Comparison of ENCODE assay signal across 8 mouse cellular contexts in the genomic region with DNA sequence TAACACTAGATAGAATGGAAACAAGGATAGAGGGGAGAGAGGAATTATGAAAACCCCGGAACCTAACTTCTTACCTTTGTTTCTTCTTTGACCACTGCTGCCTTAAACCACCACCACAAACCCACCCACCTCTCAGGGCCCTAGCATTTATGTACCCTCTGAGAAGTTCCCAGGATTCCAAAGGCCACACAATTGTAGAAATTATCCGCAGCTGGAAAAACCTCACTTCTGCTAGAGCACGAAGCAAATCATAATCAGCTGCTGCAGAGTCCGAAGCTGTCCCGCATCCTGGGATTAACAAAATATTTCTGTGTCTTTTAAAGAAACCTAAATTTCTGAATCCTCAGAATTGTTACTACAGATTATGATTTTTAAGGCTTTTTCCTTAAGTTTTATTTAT. TPM values are rescaled to one million over a fixed set of nuclear protein-coding genes. Genes with fewer than 3 reads are reported as not detected.
DNase-seq lines count a peak whose midpoint lies in the region; ATAC-seq and TF ChIP-seq lines count a peak whose summit lies in the region.

Gene Mdm4, minus strand, starts transcription at position 101 of the 400 bp plus-strand sequence.

- no peak within 1 kb of the TSS for H3K4me2 ChIP-seq in hindbrain, embryonic 16.5 days (ENCODE audit: low read length)
- H3K4me2 ChIP-seq in liver, postnatal 0 days (ENCODE audit: low read depth, low read length), result no peak within 1 kb of the TSS

- H3K9ac ChIP-seq in hindbrain, embryonic 16.5 days (ENCODE audit: low read depth, low read length), result no peak within 1 kb of the TSS
- no peak within 1 kb of the TSS for H3K9ac ChIP-seq in liver, postnatal 0 days (replicated peaks)

- H3K4me1 ChIP-seq in hindbrain, embryonic 16.5 days (ENCODE audit: control insufficient read depth, insufficient read depth, low read depth, low read length), result peaks cover 9% of the 10 kb centered on the region
- peaks cover 25% of the 10 kb centered on the region for H3K4me1 ChIP-seq in liver, postnatal 0 days (ENCODE audit: insufficient read depth)

- H3K36me3 ChIP-seq in hindbrain, embryonic 16.5 days (ENCODE audit: control insufficient read depth, insufficient read depth, low read length), result no peaks in the 10 kb centered on the region
- H3K36me3 ChIP-seq in liver, postnatal 0 days (replicated peaks; ENCODE audit: insufficient read depth, low read length), result no peaks in the 10 kb centered on the region

- no peak for ATAC-seq in hindbrain, embryonic 16.5 days
- no peak for ATAC-seq in liver, postnatal 0 days

- peak; percentile 60 for DNase-seq in heart, adult 11 months
- no peak for DNase-seq in heart, adult 9 months (ENCODE audit: low spot score in 2 of 2)
- no peak for DNase-seq in adrenal gland, postnatal 14 days
- no peak for DNase-seq in gastrocnemius, postnatal 10 days
- DNase-seq in liver, postnatal 0 days, result no peak
- no peak for DNase-seq in ovary, postnatal 36 days (ENCODE audit: low spot score)
- DNase-seq in cerebellum, adult 18-20 months, result no peak

- no peak within 1 kb of the TSS for H3K4me3 ChIP-seq in hindbrain, embryonic 16.5 days (ENCODE audit: low read length)
- H3K4me3 ChIP-seq in liver, postnatal 0 days (ENCODE audit: low read depth, low read length), result no peak within 1 kb of the TSS

- H3K9me3 ChIP-seq in hindbrain, embryonic 16.5 days (ENCODE audit: control insufficient read depth, low read length), result no peaks in the 10 kb centered on the region
- no peaks in the 10 kb centered on the region for H3K9me3 ChIP-seq in liver, postnatal 0 days (ENCODE audit: low read length)

- WGBS in hindbrain, embryonic 16.5 days, result 95% methylated on average over 5 of the region's 5 CpGs
- WGBS in liver, postnatal 0 days (ENCODE audit: insufficient replicate concordance), result 91% methylated on average over 5 of the region's 5 CpGs

- H3K27me3 ChIP-seq in hindbrain, embryonic 16.5 days (replicated peaks; ENCODE audit: control insufficient read depth, insufficient read depth, low read length), result no peaks in the 10 kb centered on the region
- H3K27me3 ChIP-seq in liver, postnatal 0 days (ENCODE audit: insufficient read depth, low read length), result no peaks in the 10 kb centered on the region

- no peak for TF ChIP-seq CTCF in liver, postnatal 0 days (IDR thresholded peaks at IDR 0.05; ENCODE audit: low read depth)

- TF ChIP-seq EP300 in liver, postnatal 0 days (IDR thresholded peaks at IDR 0.05; ENCODE audit: low read depth), result no peak

- no peak within 1 kb of the TSS for H3K27ac ChIP-seq in hindbrain, embryonic 16.5 days (ENCODE audit: low read depth, low read length)
- H3K27ac ChIP-seq in liver, postnatal 0 days (ENCODE audit: low read depth), result peak within 1 kb of the TSS; percentile 29; the same call in 1 of the 2 replicates

RNA-seq across cellular contexts. Expression of gene Mdm4, which starts in this region (rescaled TPM):
- total RNA-seq in adrenal gland, postnatal 14 days (2021), result 73.7 and 95.4 TPM in 2 replicates
- total RNA-seq in gastrocnemius, postnatal 10 days (2021), result 10 to 100 TPM; 35.8 to 48.4 TPM
- polyA plus RNA-seq in hindbrain, embryonic 16.5 days (2015; fragmentation: Nextera tagmentation; extraction: Ambion mirVana), result 30.2 and 30.3 TPM in 2 replicates
- polyA plus RNA-seq in liver, postnatal 0 days (2015; fragmentation: Nextera tagmentation; extraction: Ambion mirVana), result 5.8 and 9.0 TPM in 2 replicates
